Mouse (Mus musculus): ENCODE measurements at regions not wholly inside any gene's neighbourhood (a gene's known extent, or its start where the extent isn't known, plus 50 kb on each side); places are given as distances from the start of the nearest gene placed in this dataset.

DNA sequence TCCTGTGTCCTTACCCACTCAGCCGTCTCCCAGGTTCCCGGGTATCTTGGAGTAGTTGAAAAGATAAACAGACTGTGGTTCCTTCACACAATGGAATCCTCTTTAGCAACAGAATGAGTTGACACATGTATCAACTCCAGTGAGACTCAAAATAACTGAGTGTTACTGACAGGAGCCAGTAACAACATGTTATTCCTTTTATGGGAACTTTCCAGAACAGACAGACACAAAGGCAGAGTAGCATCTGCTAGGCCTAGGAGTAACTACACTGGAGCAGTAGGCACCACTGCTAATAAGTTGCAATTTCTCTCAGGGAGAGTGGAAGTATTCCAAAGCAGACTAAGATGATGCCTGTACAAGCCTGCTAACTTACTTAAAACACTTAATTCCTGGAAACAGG, 107.1 kb downstream of the Amer3 start:
- Histone ChIP-seq H3K27me3 (no peaks in the 10 kb centered on the region), H3K9ac (no peak overlapping the region), H3K36me3 (no peaks in the 10 kb centered on the region), H3K9me3 (replicated peaks) (no peaks in the 10 kb centered on the region), H3K4me2 (replicated peaks) (no peak overlapping the region), H3K4me1 (no peaks in the 10 kb centered on the region), H3K4me3 (replicated peaks) (no peak overlapping the region), H3K27ac (replicated peaks) (no peak overlapping the region)
- no peak for ATAC-seq (ENCODE audit: insufficient number of reproducible peaks, low FRiP score, low TSS enrichment, low read depth)
- 59% methylated on average over 2 of the region's 2 CpGs for WGBS

DNA sequence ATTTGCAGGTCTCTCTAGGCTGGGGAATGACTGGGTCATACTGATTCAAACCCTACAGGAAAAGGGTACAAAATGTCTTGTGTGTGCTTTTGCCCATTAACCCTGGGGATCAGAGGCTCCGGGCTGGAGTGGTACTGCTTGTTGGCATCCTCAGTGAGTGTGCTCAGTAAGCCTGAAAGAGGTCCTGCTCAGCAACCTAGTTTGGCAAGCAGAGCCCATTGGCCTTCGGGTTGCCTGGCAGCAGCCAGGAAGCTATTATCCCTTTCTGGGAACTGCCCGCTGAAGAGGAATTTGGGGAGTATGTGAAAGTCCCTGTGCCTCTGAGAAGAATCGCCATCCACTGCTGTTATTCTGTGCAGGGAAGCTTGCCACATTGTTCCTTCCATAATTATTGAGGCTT, 117.1 kb downstream of the Amer3 start:
- no peak overlapping the region for H3K9ac ChIP-seq
- H3K4me2 ChIP-seq (replicated peaks) = no peak overlapping the region
- H3K27ac ChIP-seq (replicated peaks) = no peak overlapping the region
- H3K27me3 ChIP-seq = no peaks in the 10 kb centered on the region
- no peaks in the 10 kb centered on the region for H3K36me3 ChIP-seq
- no peaks in the 10 kb centered on the region for H3K4me1 ChIP-seq
- no peak for ATAC-seq (ENCODE audit: insufficient number of reproducible peaks, low FRiP score, low TSS enrichment, low read depth)
- WGBS = 75% methylated on average over 4 of the region's 4 CpGs
- no peaks in the 10 kb centered on the region for H3K9me3 ChIP-seq (replicated peaks)
- H3K4me3 ChIP-seq (replicated peaks) = no peak overlapping the region

DNA sequence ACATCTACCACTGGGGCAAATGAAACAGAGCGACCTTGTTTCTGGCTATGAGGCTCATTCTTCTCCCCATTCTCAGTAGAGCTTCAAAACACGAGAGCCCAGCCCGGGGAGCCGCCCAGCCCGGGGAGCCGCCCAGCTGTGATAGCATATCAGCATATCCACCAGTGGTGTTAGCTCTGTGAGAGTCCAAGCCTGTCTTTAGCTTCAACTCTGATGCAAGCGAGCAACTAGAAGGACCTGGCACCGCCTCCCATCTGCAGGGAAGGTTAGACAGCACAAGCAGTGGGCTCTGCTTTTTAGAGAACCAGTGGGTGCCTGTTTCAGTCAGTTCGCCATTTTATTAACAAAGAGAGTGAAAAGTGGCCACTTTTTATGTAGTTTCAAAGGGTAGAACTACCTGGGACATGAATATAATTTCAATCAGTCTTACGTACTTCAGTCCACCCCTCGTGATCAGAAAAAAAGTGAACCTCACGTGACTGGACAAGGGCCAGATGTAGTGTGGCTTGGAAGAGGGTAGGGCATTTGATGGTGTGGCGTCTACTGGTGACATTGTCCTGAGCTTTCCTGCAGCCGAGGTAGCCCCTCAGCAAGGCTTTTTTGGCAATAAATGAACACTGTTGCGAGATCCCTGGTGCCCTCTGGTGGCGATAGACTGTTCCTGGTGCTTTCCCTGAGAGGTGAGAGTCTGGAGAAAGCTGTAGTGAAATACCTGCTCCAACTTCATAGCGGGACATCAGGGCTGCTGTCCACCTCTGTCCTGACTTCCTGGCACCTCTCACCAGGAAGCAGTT, 121.0 kb downstream of the Amer3 start:
- no peak for ATAC-seq (ENCODE audit: insufficient number of reproducible peaks, low FRiP score, low TSS enrichment, low read depth)
- Histone ChIP-seq H3K9ac (no peak overlapping the region), H3K9me3 (replicated peaks) (no peaks in the 10 kb centered on the region), H3K4me2 (replicated peaks) (no peak overlapping the region), H3K27ac (replicated peaks) (no peak overlapping the region), H3K4me1 (no peaks in the 10 kb centered on the region), H3K36me3 (no peaks in the 10 kb centered on the region), H3K4me3 (replicated peaks) (no peak overlapping the region), H3K27me3 (no peaks in the 10 kb centered on the region)
- WGBS = 48% methylated on average over 17 of the region's 17 CpGs

DNA sequence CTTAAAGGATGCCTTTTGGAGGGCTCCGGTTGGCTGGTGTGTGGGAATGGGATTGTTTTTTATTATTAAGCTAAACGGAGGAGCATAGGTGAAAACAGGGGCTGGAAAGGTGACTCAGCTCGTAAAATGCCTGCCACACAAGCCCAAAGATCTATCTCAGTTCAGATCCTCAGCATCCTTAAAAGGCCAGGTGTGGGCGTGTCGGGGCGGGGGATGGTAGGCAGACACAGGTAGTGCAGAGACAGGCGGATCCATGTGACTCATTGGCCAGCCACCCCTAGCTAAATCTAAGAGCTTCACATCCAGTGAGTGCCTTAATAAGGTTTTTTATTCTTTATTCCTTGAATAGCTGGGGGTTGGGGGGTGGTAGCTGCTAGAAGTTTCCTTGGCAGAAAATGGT, 122.0 kb downstream of the Amer3 start:
- H3K36me3 ChIP-seq = no peaks in the 10 kb centered on the region
- no peaks in the 10 kb centered on the region for H3K4me1 ChIP-seq
- no peaks in the 10 kb centered on the region for H3K9me3 ChIP-seq (replicated peaks)
- H3K9ac ChIP-seq = no peak overlapping the region
- H3K4me3 ChIP-seq (replicated peaks) = no peak overlapping the region
- WGBS = 69% methylated on average over 7 of the region's 7 CpGs
- no peak overlapping the region for H3K27ac ChIP-seq (replicated peaks)
- no peak for ATAC-seq (ENCODE audit: insufficient number of reproducible peaks, low FRiP score, low TSS enrichment, low read depth)
- H3K4me2 ChIP-seq (replicated peaks) = no peak overlapping the region
- H3K27me3 ChIP-seq = no peaks in the 10 kb centered on the region

DNA sequence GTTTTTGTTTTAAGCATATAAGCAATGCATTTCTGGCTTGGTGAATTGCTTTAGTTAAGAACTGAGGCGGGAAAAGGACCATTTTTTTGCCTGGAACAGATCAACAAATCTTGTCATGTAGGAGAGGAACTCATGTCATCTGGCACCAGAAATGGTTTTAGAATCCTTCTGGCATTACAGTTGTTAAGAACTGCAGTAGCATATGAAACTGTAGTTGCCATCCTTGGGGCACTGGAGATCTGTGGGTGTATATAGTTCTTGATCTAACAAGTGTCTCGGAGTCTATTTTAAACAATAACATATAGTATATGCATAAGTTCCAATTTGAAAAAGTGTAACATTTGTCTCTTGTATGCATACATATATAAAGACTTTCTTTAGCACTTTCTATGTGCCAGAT, 129.6 kb downstream of the Amer3 start:
- H3K4me3 ChIP-seq (replicated peaks) = no peak overlapping the region
- no peaks in the 10 kb centered on the region for H3K27me3 ChIP-seq
- H3K4me1 ChIP-seq = no peaks in the 10 kb centered on the region
- no peaks in the 10 kb centered on the region for H3K9me3 ChIP-seq (replicated peaks)
- H3K36me3 ChIP-seq = no peaks in the 10 kb centered on the region
- no peak overlapping the region for H3K9ac ChIP-seq
- no peak overlapping the region for H3K4me2 ChIP-seq (replicated peaks)
- no peak overlapping the region for H3K27ac ChIP-seq (replicated peaks)
- 84% methylated on average over 2 of the region's 2 CpGs for WGBS
- no peak for ATAC-seq (ENCODE audit: insufficient number of reproducible peaks, low FRiP score, low TSS enrichment, low read depth)

DNA sequence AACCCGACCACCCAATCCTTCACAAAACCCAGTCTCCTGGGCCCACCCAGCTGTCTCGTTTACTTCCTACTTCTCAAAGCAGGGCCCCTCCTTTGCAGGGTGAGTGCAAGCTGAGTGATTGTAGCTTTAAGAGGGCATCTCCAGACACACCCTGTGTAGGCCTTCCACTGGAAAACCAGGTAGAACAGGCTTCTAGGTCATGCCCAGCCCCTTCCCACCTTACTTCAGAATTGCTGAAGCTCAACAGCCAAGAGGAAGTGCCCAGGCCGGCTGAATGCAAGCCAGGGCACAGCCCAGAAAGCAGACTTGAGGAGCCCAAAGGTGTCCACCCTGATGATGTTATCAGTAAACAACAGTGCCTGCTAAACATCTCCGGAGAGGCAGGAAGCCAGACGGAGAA, 120.2 kb downstream of the Fam168b start:
- Histone ChIP-seq H3K36me3 (no peaks in the 10 kb centered on the region), H3K9ac (no peak overlapping the region), H3K4me1 (0 out of 2 replicates have a peak, but pooled peaks cover 3% of the 10 kb centered on the region), H3K4me3 (replicated peaks) (no peak overlapping the region), H3K27ac (replicated peaks) (peak overlapping the region; percentile 71), H3K9me3 (replicated peaks) (no peaks in the 10 kb centered on the region), H3K27me3 (no peaks in the 10 kb centered on the region), H3K4me2 (replicated peaks) (no peak overlapping the region)
- no peak for ATAC-seq (ENCODE audit: insufficient number of reproducible peaks, low FRiP score, low TSS enrichment, low read depth)
- 63% methylated on average over 5 of the region's 5 CpGs for WGBS

DNA sequence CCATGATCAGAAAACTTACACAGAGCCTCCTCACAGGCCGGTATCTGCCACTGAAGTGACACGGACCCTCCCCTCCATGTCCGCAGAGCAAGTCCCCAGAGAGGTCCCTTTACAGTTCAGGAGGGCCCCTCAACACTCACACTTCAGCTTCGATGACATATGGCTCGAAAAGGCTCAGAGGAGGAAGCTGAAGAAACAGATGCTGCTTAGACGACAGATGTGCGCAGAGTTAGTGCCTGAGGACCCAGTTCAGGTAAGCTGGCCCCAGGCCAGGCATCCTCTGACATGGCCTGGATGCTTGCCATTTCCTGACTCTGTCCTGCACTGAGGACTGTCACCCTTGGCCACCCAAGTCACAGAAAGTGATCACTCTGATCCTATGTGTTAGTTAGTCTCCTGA, 110.7 kb downstream of the Fam168b start:
- Histone ChIP-seq H3K9ac (no peak overlapping the region), H3K27ac (replicated peaks) (no peak overlapping the region), H3K4me2 (replicated peaks) (no peak overlapping the region), H3K4me3 (replicated peaks) (no peak overlapping the region), H3K4me1 (no peaks in the 10 kb centered on the region), H3K27me3 (no peaks in the 10 kb centered on the region), H3K36me3 (no peaks in the 10 kb centered on the region), H3K9me3 (replicated peaks) (no peaks in the 10 kb centered on the region)
- WGBS = 59% methylated on average over 7 of the region's 7 CpGs
- ATAC-seq (ENCODE audit: insufficient number of reproducible peaks, low FRiP score, low TSS enrichment, low read depth) = no peak

DNA sequence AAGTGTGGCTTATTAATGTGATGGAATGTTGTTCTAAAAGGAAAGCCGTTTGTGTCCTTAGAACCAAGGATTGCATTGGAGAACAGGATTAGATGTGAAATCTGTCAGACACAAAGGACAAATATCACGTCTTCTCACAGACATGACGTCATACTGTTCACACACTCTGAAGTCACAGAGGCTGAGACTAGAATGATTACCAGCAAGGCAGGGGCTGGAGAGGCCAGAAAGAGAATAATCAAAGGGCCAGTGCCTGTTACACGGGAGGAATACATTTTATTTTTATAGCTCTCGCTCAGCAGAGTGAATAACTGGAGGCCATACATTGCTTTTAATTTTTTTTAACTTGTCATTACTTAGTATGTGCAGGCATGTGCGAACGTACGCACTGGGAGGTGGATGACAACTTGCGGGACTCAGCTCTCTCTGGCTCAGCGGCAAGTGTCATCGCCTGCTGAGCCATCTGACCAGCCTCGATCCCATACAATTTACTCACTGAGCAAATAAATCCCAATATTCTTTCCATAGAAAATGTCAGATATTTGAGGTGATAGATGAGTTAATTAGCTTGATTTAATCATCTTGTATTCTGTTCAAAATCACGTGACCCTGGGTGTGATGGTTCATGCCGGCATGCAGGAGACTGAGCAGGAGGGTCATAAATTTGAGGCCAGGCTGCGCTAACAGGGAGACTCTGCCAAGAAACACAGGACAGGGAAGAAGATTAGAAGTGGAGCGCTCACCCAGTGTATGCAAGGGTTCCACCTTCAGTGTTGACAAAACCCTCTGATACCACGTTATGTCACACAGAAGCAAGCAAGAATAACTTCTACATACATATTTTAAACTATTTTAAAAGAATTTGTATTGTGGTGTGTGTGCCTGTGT, 109.6 kb downstream of the Fam168b start:
- 81% methylated on average over 17 of the region's 17 CpGs for WGBS
- no peaks in the 10 kb centered on the region for H3K4me1 ChIP-seq
- H3K27me3 ChIP-seq = no peaks in the 10 kb centered on the region
- no peaks in the 10 kb centered on the region for H3K36me3 ChIP-seq
- no peak overlapping the region for H3K27ac ChIP-seq (replicated peaks)
- no peak overlapping the region for H3K9ac ChIP-seq
- no peak for ATAC-seq (ENCODE audit: insufficient number of reproducible peaks, low FRiP score, low TSS enrichment, low read depth)
- no peaks in the 10 kb centered on the region for H3K9me3 ChIP-seq (replicated peaks)
- H3K4me2 ChIP-seq (replicated peaks) = no peak overlapping the region
- H3K4me3 ChIP-seq (replicated peaks) = no peak overlapping the region

DNA sequence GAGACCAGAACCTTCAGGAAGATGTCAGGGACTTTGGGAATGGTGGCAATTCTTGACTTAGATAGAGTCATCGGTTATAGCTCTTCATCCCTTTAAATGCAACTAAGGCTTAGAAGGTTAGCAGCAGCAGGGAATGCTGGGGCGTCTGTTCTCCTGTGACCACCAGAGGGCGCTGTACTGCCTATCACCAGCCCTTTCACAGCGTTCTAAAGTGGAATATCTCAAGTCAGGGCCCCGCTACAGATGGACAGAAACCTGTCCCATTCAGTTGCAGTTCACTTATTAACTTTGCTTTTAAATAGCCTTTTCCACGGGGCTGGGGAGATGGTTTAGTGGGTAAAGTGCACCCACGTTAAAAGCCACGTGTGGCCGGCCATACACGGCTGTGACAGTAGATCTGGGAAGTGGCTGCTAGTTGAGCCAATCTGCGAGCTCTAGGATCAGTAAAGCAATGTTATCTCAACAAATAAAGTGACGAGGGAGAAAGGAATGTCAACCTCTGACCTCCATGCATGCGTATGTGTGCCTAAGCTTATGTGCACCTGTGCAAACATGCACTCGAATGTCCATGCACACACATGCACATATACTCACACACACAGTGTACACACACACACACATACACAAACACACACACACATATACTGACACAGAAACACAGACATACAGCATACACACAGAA, 104.3 kb downstream of the Fam168b start:
- H3K4me2 ChIP-seq (replicated peaks) = no peak overlapping the region
- no peaks in the 10 kb centered on the region for H3K36me3 ChIP-seq
- H3K4me1 ChIP-seq = no peaks in the 10 kb centered on the region
- H3K4me3 ChIP-seq (replicated peaks) = no peak overlapping the region
- H3K9me3 ChIP-seq (replicated peaks) = no peaks in the 10 kb centered on the region
- 49% methylated on average over 14 of the region's 14 CpGs for WGBS
- no peak overlapping the region for H3K27ac ChIP-seq (replicated peaks)
- no peak overlapping the region for H3K9ac ChIP-seq
- H3K27me3 ChIP-seq = no peaks in the 10 kb centered on the region
- ATAC-seq (ENCODE audit: insufficient number of reproducible peaks, low FRiP score, low TSS enrichment, low read depth) = no peak

DNA sequence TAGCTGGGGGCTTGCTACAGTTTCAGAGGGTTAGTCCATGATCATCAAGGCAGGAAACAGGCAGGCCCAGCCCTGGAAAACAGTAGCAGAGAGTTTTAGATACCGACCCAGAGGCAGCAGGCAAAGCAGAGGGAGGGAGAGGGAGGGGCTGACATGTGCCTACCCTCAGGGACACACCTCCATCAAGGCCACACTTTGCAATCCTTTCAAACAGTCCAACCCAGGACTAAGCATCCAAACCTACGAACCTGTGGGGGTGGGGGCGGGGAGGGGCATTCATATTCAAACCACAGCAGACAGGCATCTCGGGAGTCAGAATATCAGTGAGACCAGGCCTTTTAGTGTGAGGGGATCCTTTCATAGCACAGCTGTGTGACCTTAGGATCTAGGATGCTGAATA, 103.2 kb downstream of the Fam168b start:
- Histone ChIP-seq H3K36me3 (no peaks in the 10 kb centered on the region), H3K4me1 (no peaks in the 10 kb centered on the region), H3K27ac (replicated peaks) (no peak overlapping the region), H3K9me3 (replicated peaks) (no peaks in the 10 kb centered on the region), H3K4me3 (replicated peaks) (no peak overlapping the region), H3K9ac (no peak overlapping the region), H3K27me3 (no peaks in the 10 kb centered on the region), H3K4me2 (replicated peaks) (no peak overlapping the region)
- 63% methylated on average over 4 of the region's 4 CpGs for WGBS
- ATAC-seq (ENCODE audit: insufficient number of reproducible peaks, low FRiP score, low TSS enrichment, low read depth) = no peak

DNA sequence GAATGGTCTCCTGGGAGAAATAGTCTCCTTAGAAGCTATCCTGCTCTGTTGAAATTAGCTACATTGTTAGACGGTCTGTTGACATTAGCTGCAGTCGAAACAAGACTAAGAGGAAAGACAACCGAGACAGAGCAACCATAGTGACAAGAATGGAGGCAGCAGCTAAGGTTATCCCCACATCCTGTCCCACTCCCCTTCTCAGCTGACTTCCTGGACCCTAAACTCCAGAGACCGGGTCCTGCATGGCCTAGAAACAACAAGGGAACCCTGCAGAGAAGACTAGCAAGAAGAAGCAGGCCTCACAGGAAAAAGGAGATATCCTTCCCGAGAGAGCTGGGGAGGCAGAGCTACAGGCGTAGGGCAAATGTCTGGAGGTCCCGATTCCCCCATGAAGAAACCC, 102.0 kb downstream of the Fam168b start:
- WGBS = 56% methylated on average over 7 of the region's 7 CpGs
- Histone ChIP-seq H3K4me3 (replicated peaks) (no peak overlapping the region), H3K9me3 (replicated peaks) (no peaks in the 10 kb centered on the region), H3K4me1 (no peaks in the 10 kb centered on the region), H3K4me2 (replicated peaks) (no peak overlapping the region), H3K27me3 (no peaks in the 10 kb centered on the region), H3K36me3 (no peaks in the 10 kb centered on the region), H3K27ac (replicated peaks) (no peak overlapping the region), H3K9ac (no peak overlapping the region)
- ATAC-seq (ENCODE audit: insufficient number of reproducible peaks, low FRiP score, low TSS enrichment, low read depth) = no peak
